Mouse (Mus musculus): ENCODE measurements around the gene Mrps7.
"Not testable (repeated sequence)": the region's sequence is repeated elsewhere in the genome, so short reads cannot be mapped to it uniquely, and the experiment has no call there.

Gene Mrps7

DNA sequence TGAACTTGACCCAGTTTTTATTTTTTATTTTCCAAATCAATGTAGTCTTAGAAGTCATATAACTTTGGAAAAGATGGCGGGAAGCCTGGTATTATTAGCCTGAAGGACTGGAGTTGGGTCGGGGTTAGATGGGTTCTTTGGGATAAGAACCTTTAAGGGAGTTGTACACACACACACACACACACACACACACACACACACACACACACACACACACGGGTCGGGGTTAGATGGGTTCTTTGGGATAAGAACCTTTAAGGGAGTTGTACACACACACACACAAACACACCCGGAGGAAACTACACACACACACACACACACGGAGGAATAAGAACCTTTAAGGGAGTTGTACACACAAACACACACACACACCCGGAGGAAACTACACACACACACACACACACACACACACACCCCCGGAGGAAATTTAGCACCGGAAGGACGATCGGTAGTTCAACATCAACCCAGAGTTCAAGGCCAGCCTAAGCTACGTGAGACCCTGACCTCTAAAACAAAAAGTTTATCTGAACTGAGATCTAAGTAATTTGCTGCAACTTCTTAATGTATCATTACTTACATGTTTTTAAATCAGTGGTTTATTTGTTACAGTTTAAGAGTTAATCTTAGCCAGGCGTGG, 24.9 kb downstream of the Mrps7 start:
- no peak for DNase-seq (ENCODE audit: low spot score in 2 of 2)

DNA sequence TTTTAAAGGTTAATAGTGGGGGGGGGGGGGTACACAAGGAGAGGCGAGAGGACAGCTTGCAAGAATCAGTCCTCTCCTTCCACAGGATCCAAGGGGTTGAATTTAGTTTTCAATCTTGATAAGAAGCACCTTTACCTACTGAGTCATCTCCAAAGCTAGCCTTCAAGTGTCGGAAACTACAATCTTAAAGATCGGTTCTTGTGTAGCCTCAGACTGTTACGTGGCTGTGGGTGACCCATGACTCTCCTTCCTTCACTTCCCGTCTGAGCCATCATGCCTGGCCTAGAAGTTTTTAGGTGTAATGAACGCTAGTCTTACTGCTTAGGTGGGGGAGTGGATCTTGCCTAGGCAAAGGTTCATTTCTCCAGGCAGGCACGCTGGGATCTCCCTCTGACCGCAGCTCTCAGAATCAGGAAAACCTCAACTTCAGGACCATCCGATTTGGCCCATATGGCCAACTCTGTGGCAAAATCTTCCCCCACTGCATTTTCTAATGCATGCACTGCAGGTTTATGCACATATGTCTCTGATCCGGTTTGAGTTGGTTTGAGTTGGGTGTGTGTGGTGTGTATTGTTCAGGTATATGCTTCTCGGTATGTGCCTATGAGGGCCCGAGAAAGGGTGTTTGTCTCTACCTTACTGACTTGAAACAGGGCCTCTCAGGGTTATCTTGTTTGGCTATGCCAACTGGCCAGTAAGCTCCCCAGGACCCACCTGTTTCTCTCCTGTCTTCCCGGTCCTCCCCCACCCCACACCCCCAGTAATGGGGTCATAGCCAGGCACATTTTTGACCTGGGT, 26.2 kb downstream of the Mrps7 start:
- DNase-seq (ENCODE audit: low spot score in 2 of 2) = no peak

DNA sequence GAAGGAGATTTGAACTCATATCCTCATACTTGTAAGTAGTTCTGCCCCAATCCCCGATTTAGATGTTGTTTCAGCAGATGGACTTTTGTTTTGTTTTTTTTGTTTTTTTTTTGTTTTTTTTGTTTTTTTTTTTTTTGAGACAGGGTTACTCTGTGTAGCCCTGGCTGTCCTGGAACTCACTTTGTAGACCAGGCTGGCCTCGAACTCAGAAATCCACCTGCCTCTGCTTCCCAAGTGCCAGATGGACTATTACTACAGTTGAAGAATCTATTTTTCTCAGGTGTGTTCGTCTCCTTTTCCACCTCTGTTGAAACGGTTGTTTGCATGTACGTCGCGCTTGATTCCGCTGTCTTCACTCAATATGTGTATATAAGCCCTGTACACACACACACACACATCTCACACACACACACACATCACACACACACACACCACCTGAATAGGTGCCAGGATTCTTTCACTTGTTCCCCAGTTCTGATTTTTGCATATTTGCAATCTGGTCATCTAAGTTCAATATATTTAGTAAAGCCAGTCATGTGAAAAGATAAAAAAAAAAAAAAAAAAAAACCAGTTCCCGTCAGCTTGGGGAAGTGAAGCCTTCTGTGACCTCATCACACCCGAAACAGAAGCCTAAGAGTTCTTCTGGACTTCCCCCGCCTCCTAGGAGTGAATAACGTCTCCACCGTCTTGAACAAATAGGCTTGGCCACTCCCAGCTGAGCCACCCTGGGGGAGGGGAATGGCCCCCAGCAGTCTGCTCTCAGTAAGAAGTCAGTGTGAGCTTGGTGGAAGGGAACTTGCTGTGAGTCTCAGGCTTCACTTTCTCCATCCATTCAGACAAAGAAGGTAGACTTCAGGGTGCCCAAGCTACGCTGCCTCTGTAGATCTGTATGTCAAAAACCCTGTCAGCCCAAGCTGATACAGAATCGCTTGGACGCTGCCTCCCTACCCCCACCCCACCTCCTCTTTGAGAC, 27.1 kb downstream of the Mrps7 start:
- peak; percentile 53 to 68 for DNase-seq (ENCODE audit: low spot score in 2 of 2)

DNA sequence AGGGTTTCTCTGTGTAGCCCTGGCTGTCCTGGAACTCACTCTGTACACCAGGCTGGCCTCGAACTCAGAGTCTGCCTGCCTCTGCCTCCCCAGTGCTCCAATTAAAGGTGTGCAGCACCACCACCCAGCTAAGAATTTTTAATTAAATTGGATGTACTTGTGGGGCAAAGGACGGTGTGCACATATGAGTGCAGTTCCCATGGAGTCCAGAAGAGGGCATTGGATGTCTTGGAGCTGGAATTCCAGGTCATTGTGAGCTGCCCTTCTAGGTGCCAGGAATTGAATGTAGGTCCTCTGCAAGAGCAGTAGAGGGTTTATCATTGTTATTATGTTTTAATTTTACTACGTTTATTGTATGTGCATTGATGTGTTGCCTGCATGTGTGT, 27.8 kb downstream of the Mrps7 start:
- no peak for DNase-seq (ENCODE audit: low spot score in 2 of 2)

DNA sequence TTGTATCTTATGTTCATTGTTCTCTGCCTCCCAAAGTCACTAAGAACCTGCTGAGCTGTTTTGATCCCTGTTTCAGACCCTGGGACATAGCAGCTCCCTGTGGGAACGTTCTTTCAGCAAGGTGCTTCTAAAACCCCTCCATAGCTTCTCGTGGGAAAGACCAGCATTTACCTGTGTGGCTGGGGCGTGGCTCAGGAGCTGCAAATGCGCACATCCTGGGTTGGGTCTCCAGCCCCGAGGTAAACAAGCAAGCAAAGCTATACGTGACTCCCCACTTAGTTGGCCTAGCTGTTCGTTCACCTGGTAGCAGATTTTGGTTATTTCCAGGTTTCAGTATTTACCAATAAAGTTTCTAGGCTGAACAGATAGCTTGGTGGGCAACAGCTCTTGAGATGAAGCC, 28.5 kb downstream of the Mrps7 start:
- no peak for DNase-seq (ENCODE audit: low spot score in 2 of 2)

DNA sequence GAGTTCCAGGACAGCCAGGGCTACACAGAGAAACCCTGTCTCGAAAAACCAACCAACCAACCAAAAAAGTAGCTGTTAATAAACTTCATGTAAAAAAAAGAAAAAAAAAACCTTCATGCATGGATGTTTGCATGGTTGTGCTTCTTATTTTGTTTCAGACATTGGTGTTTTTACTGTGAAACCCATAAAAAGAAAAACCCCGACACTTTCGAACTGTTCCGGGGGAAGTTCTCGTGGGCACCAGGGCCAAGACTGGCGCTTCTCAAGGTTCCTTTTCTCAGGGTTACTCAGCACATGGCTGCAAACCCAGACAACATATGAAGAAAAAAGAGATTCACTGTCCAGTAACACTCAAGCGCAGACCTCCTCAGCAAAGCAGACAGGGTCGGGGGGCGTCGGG, 29.1 kb downstream of the Mrps7 start:
- no peak for DNase-seq (ENCODE audit: low spot score in 2 of 2)

DNA sequence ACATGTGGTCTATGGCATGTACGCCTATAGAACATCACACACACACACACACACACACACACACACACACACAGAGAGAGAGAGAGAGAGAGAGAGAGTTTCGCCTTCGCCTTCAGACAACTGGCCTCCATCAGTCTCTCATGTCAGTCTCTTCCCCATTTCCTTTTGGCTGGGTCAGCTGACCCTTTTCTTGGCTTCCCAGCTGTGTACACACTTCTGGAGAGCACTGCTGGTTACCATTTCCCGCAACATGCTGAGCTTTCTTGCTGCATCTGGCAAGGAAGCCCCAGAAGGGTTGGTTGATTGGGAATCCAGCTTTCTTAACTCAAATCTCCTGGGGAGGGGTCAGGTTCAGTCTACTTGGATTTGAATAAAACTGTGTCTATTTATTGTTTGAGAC, 30.4 kb downstream of the Mrps7 start:
- DNase-seq (ENCODE audit: low spot score in 2 of 2) = no peak

DNA sequence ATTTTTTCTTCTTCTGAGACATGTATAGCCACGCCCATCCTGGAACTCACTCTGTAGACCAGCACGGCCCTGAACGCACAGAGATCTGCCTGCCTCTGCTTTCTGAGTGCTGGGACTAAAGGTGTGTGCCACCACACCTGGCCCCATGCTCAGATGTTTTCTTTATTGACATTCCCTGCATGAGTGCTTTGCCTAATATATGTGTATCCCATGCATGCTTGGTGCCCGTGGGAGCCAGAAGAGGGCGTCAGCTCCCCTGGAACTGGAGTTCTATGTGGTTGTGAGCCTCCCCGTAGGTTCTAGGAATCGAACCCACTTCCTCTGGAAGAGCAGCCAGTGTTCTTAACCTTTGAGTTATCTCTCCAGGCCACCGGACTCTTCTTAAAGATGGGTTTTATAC, 31.3 kb downstream of the Mrps7 start:
- no peak for DNase-seq (ENCODE audit: low spot score in 2 of 2)

DNA sequence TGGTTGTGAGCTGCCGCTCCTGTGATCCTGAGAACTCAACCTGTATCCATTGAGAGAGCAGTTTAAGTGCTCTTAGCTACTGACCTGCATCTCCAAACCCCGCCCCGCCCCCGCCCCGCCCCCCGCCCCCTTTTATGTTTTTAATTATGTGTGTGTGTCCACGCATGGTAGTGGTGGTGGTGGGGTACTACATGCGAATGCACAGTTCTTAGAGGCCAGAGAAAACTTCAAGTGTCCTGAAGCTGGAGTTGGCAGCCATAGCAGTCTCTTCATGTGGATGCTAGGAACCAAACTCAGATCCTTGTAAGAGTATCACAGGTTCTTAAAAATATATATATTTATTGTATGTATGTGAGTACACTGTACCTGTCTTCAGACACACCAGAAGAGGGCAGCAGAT, 31.8 kb downstream of the Mrps7 start:
- no peak for DNase-seq (ENCODE audit: low spot score in 2 of 2)

DNA sequence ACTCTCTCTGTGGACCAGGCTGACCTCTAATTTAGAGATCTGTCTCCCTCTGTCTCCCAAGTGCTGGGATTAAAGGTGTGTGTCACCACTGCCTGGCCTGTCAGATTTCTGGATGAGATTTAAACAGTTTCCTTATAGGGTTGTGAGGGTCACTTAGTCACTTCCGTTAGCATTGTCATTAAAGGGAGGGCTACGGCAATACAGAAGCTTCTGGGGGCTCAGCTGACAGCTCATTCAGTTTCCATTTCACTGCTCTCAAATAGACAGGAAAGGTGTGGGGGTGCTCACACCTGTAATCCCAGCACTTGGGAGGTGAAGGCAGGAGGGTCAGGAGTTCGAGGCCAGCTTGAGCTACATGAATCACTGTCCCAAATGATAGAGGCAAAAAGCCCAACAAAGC, 33.2 kb downstream of the Mrps7 start:
- DNase-seq (ENCODE audit: low spot score in 2 of 2) = no peak

DNA sequence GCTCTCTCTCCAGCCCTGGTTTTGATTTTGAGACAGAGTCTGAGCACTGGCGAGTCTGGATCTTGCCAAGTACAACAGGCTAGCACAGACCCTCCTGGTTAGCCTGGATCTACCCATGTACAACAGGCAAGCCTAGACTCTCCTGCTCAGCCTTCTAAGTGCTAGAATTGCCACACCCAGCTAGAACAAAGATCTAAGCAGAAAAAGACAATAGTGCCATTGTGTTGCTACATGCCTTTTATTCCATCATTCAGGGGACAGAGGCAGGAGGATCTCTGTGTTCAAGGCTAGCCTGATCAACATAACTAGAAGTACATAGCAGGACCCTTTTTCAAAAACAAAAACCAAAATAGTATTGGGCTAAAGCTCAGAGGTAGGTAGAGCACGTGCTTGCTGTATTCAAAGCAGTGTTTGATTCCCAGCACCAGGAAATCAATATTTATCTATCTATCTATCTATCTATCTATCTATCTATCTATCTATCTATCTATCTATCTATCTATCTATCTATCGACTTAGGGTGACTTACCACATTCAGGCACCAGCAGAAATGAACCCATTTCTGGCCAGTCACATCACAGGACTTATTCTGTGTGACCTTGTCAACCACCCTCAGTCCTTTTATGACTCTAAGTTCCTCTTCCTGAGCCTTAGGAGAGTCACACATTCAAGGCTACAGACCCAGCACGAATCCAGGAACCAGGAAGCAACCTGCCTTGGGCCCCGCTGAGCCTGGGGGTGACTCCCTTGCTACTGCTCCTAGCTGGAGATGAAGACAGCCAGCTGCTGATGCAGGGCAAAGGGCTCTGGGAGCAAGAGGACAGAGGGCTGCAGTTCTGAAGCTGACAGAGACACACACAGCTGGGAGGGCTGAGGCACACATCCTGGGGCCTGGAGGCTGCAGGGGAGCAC, 35.0 kb downstream of the Mrps7 start:
- DNase-seq (ENCODE audit: low spot score in 2 of 2) = no peak

DNA sequence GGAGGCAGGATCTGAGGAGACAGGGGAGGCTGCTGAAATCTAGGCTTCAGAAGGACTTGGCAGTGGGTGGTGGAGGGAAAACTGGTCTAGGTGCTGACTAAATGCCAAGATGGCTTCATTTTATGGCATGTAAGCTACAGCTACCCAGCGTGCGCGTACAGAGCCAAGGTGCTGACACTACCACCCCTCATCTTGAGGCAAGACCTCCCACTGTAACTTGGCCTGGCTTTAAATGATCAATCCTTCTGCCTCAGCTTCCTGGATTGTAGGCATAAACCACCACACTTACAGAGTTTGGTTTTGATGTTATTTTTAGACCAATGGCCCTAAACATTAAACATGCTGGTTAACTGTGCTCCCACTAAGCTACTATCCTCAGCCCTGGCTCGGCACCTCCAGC, 35.8 kb downstream of the Mrps7 start:
- no peak for DNase-seq (ENCODE audit: low spot score in 2 of 2)

DNA sequence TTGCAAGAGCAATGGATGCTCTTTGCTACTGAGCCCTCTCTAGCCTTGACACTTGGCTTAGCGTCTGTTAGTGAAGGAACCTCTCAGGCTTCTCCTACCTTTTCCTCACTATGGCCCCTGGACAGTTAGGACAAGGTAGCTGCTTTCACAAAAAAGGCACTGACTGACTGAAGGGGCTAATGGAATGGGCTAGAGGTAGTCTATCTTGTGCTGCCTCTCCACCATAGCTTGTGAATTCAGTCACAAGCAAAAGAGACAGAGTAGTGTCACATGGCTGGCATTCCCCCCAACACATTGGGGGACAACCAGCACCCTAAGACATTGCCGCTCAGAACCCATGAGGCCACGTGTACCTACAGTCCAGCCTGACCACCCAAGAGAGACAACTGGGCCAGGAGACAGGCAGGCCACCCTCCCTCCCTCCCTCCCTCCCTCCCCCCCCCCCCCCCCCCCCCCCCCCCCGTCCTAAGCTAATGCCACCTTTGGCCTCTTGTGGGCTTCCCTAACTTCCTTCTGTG, 36.6 kb downstream of the Mrps7 start:
- no peak for DNase-seq (ENCODE audit: low spot score in 2 of 2)

DNA sequence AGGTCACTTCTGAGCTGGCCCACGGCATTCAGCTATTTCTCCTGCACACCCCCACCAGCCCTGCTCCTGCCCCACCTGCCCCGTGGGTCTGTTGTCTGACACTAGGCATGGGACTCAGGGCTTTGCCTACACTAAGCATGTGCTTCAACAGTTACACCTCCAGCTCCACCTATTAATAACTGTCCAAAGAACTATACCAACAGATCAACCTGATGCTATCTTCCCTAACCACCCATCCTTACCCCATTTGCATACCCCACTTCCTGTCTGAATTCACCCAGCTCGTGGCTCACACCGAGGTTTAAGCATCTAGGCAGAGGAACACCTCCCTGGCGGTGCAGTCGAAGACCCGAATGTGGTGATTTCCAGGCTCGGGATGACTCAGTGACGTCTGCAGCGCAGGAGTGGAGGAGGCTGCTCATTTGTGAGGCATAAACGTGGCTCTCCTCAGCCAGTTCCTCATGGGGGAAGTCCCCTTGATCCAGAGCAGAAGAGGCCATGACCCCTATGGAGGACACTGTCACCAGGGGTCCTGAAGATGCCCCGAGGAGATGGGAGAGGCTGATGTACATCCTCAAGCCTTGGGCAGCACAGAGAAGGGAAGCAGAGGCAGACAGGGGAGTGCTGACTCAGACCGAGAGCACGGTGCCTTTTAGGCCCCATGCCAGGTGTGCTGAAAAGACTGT, 37.4 kb downstream of the Mrps7 start:
- DNase-seq (ENCODE audit: low spot score in 2 of 2) = no peak

DNA sequence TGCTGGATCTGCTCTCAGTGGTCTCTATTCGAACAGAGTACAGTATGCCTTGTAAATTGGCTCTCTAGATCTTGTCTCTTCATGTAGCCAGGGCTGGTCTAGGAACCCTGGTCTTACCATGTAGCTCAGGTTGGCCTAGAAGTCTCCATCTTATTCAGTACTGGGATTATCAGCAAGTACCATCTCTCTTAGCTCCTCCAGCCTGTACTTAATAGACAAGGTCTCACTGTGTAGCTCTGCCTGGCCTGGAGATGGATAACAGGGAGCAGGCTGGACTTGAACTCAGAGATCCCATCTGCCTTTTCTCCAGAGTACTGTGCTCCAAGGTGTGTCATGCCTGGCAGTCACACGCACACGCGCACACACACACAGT, 37.9 kb downstream of the Mrps7 start:
- DNase-seq (ENCODE audit: low spot score in 2 of 2) = no peak

DNA sequence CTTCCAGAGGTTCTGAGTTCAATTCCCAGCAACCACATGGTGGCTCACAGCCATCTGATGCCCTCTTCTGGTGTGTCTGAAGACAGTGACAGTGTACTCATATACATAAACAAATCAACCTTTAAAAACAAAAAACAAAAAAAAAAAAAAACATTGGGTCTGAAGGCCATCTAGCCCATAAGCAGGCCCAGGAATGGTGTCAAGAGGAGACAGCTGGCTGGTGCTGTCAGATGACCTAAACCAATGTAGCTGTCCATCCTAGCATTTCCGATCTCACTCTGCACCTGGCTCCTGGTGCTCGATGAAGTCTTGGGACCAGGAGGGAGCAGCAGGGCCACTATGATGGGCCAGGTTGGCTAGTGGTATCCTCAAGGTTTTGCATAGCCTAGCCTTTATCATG, 39.0 kb downstream of the Mrps7 start:
- no peak for DNase-seq (ENCODE audit: low spot score in 2 of 2)

DNA sequence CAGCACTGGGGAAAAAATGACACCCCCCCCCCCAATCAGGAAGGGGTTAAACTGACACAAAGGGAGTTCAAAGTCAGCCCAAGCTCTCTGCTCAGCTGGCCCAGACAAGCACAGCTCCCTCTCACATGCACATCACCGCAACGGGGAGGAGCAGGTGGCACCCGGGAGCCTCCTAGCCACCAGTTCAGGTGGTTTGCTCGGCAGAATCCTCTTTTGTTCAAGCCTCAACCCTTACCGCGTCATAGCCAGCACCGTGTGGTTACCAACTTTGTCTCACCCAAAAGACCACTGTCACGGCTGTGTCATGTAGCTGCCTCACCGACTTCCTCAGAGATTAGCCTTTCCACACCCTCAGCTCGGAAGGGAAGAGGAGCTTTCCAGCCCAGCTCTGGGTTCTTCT, 39.5 kb downstream of the Mrps7 start:
- no peak for DNase-seq (ENCODE audit: low spot score in 2 of 2)

DNA sequence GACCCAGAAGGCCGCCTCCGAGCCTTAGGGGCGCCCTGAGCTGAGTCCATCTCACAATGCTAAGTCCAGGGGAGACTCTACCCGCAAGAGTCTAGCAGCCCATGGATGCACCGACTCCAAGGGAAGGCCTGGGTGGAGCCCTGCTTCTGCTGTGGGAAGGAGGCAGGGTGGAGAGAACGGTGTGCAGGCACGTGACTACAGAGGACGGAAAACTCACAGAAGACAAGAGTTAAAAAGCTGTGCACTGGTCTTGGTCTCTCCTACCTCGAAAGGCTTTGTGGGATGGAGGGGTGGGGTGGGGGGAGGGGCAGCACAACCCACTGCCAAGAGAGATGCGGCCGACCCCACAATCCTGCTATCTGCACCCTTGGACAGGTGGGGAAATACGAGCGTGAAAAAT, 40.6 kb downstream of the Mrps7 start:
- DNase-seq (ENCODE audit: low spot score in 2 of 2) = no peak

DNA sequence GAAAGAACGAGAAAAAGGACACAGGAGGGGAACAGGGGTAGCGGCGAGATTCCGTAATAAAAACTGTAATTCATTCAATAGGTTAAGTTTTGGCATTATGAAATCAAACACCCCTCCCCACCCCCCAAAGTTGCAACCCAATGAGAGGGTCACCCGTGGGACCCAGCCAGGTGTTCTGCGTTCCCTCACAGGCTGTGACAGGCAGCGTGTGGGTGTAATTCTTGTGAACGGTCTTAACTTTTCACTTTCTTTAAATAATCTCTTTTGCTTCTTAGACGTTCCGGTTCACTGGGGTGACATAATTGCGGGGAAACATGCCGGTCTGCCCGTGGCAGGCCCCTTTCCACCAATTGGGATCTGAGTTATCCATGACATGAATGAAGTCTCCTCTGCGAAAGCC, 41.8 kb downstream of the Mrps7 start:
- not testable (repeated sequence) for DNase-seq (ENCODE audit: low spot score in 2 of 2)

DNA sequence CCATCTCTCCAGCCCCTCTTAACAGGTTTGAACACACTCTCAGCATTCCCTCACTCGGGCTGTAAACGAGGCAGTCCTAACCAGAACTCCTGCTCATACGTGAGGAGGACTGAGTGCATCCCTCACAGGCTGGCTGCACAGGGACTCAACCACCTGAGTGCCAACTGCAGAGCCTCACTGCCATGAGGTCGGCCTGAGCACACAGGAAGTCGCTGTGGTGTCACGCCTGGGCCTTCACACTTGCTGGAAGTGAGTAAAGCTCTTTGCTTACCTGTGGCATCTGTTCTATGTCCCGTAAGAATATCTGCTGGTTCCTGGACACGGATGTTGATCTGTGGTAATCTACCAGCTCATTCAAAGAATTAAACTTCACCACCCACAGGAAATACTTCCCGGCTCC, 42.7 kb downstream of the Mrps7 start:
- DNase-seq (ENCODE audit: low spot score in 2 of 2) = no peak

DNA sequence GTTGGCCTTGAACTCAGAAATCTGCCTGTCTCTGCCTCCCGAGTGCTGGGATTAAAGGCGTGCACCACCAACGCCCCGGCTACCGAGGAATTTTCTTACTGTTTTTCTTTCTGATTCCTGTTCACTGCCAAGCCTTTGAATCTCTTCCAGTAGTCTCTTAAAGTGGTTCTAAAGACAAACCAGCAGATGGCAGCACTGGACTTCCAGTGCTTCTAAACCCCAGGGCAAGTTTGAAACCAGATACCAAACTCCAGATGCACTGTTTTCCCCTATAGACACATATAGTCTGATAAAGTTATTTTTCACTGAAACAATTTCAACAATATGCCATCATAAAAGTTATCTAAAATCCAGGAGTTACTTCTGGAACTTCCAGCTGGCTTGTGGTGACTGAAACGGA, 43.7 kb downstream of the Mrps7 start:
- DNase-seq (ENCODE audit: low spot score in 2 of 2) = peak; percentile 46 to 66
